18 mouse cellular contexts compared by ENCODE assay signal in the genomic region with DNA sequence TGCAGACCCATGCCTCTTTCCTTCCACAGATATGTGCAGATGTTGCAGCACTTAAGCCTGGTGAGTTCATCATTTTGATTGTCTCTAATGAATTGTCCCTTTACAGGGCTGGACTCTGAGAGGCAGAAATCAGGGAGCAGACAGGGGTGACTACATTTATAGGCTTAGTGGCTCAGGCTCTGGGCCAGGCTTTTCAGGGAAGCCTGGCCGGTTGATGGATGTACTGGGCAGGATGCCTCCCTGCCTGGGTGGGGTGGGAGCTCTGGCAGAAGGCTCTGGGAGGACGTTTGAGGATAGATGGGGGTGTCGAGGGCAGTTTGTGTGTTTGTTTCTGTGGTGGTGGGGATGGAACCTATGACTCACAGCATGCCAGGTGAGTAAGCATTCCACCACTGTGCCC. TPM values are rescaled to one million over a fixed set of nuclear protein-coding genes. Genes with fewer than 3 reads are reported as not detected.
DNase-seq lines count a peak whose midpoint lies in the region; TF ChIP-seq lines count a peak whose summit lies in the region.
"Had no signal": no experiment of that assay in that cellular context is flagged by ENCODE, and none has a peak within 500 bp of the region (broad histone marks: within the 10 kb centered on the region; RNA-seq: fewer than 3 reads in every experiment).

No protein-coding gene starts in this region.

- TF ChIP-seq POLR2A in lung, adult 2 months (IDR thresholded peaks at IDR 0.05; ENCODE audit: borderline replicate concordance, extremely low read depth, low read depth, low read length): no peak

- no peak for TF ChIP-seq CTCF in lung, adult 2 months (IDR thresholded peaks at IDR 0.05; ENCODE audit: insufficient read depth, low read length)

- peaks cover 36% of the 10 kb centered on the region for H3K4me1 ChIP-seq in lung, adult 2 months (ENCODE audit: control insufficient read depth, insufficient read depth, low read length)
- H3K4me1 ChIP-seq: neural tube, embryonic 13.5 days had no signal

- intact Hi-C loops in heart, postnatal 14 days (cut with DNase I): no loop called here

- H3K4me3 ChIP-seq in lung, adult 2 months (replicated peaks; ENCODE audit: extremely low read depth, low read depth, low read length): no peak overlapping the region
- H3K4me3 ChIP-seq: heart, embryonic 15.5 days; hindbrain, embryonic 10.5 days; limb, embryonic 15.5 days; liver, embryonic 15.5 days; neural tube, embryonic 13.5 days had no signal

- 21% methylated on average over 3 of the region's 3 CpGs for WGBS in lung, adult 2 months

- peak; percentile 72 for DNase-seq in adrenal gland, adult 2 months
- DNase-seq in adrenal gland, postnatal 4 days (ENCODE audit: low spot score in 2 of 2): no peak
- peak; percentile 35 to 46 for DNase-seq in heart, postnatal 14 days
- no peak for DNase-seq in heart, adult 9 months (ENCODE audit: low spot score in 2 of 2)
- DNase-seq in lung, adult 18-20 months: peak; percentile 26 to 36
- no peak for DNase-seq in lung, adult 2 months
- peak; percentile 37 for DNase-seq in lung, postnatal 14 days
- DNase-seq in embryo, embryonic 9.5 days (ENCODE audit: extremely low spot score): no peak
- DNase-seq: cerebellum, adult 9-11 months; right cerebral cortex, postnatal 14 days; spleen, adult 18-20 months; thymus, postnatal 36 days had no signal

RNA-seq across cellular contexts. Expression of a gene that starts 53.0 kb away (rescaled TPM):
- 10 to 100 TPM; 32.4 to 41.1 TPM for total RNA-seq in adrenal gland, adult 2 months (2021)
- 8.1 and 12.0 TPM in 2 replicates for polyA plus RNA-seq in adrenal gland, adult 2 months (2012; rRNA removed)
- total RNA-seq in adrenal gland, postnatal 4 days (2021): 10 to 100 TPM; 60.3 to 62.9 TPM
- total RNA-seq in heart, postnatal 14 days (2021): 10 to 100 TPM; 31.5 to 32.0 TPM
- polyA plus RNA-seq in lung, adult 2 months (2012; rRNA removed): 15.0 and 22.1 TPM in 2 replicates

RNA-seq across cellular contexts. Expression of a gene that starts 59.5 kb away (rescaled TPM):
- total RNA-seq in adrenal gland, adult 2 months (2021): 10 to 100 TPM; 13.1 to 18.5 TPM
- 7.4 and 7.7 TPM in 2 replicates for polyA plus RNA-seq in adrenal gland, adult 2 months (2012; rRNA removed)
- total RNA-seq in adrenal gland, postnatal 4 days (2021): 10 to 100 TPM; 23.7 to 25.8 TPM
- total RNA-seq in heart, postnatal 14 days (2021): 10 to 100 TPM; 31.9 to 32.4 TPM
- polyA plus RNA-seq in lung, adult 2 months (2012; rRNA removed): 31.2 and 32.6 TPM in 2 replicates
- total RNA-seq: granulocyte monocyte progenitor cell, adult 5-6 weeks had no signal

Comparison
In these comparisons a context has a peak if more than half of its experiments do, and no peak if none do; other contexts are left out.
1. DNase-seq: peak in adrenal gland, adult 2 months (single experiment), heart, postnatal 14 days (2 of 2), lung, adult 18-20 months (2 of 2) and lung, postnatal 14 days (single experiment); none in adrenal gland, postnatal 4 days (0 of 2), heart, adult 9 months (0 of 2), lung, adult 2 months (single experiment) and embryo, embryonic 9.5 days (single experiment).